Mouse (Mus musculus) hindbrain, embryonic 16.5 days (tissue): ENCODE data around the gene Eif2a. TPM values are rescaled to one million over a fixed set of nuclear protein-coding genes. Genes with fewer than 3 reads are reported as not detected.
A peak's percentile ranks its signal among the peaks of the same experiment; 100 is the strongest.

Experiments
- ATAC-seq: fragments of 200-750 bp; cut with Nextera tagmentation; 2 replicates; pipeline ENCODE4 v1.8.0; 2017; ENCODE audit warnings: moderate TSS enrichment, moderate library complexity
- H3K27ac ChIP-seq: fragments of 300-500 bp; sonication (generic); 2 replicates; pipeline ENCODE4 v1.5.1; 2014; ENCODE audit warnings: low read depth, mild to moderate bottlenecking, control low read depth, low read length, moderate library complexity
- H3K27me3 ChIP-seq: fragments of 300-500 bp; sonication (generic); replicated peaks from 2 replicates; pipeline ENCODE4 v1.6.1; 2014; ENCODE audit warnings: low read length; ENCODE audit not compliant: control insufficient read depth, insufficient read depth
- H3K36me3 ChIP-seq: fragments of 300-500 bp; sonication (generic); 2 replicates; pipeline ENCODE4 v1.6.1; 2014; ENCODE audit warnings: mild to moderate bottlenecking, low read length, moderate library complexity, mixed read lengths; ENCODE audit not compliant: control insufficient read depth, insufficient read depth
- H3K4me1 ChIP-seq: fragments of 300-500 bp; sonication (generic); 2 replicates; pipeline ENCODE4 v1.6.1; 2014; ENCODE audit warnings: low read depth, low read length; ENCODE audit not compliant: control insufficient read depth, insufficient read depth
- H3K4me2 ChIP-seq: fragments of 300-500 bp; sonication (generic); 2 replicates; pipeline ENCODE4 v1.6.1; 2014; ENCODE audit warnings: mild to moderate bottlenecking, low read length, control low read depth, moderate library complexity
- H3K4me3 ChIP-seq: fragments of 300-500 bp; sonication (generic); 2 replicates; pipeline ENCODE4 v1.5.1; 2014; ENCODE audit warnings: mild to moderate bottlenecking, low read length, control low read depth, moderate library complexity
- H3K9ac ChIP-seq: fragments of 300-500 bp; sonication (generic); 2 replicates; pipeline ENCODE4 v1.6.1; 2014; ENCODE audit warnings: low read depth, mild to moderate bottlenecking, control low read depth, low read length, moderate library complexity
- H3K9me3 ChIP-seq: fragments of 300-500 bp; sonication (generic); 2 replicates; pipeline ENCODE4 v1.6.1; 2014; ENCODE audit warnings: mild to moderate bottlenecking, low read length, moderate library complexity; ENCODE audit not compliant: control insufficient read depth
- WGBS: fragments of 180-500 bp; shearing (Covaris S2); extraction: QIAGEN DNeasy Blood & Tissue Kit; methylation state at CpG from one replicate; pipeline ENCODE4 v1.1.7; 2014; 5-methylcytosine and 5-hydroxymethylcytosine counted together
- polyA plus RNA-seq: library from polyadenylated mRNA; unstranded; fragments of >200 nt; fragmentation: Nextera tagmentation; extraction: Ambion mirVana; gene quantifications from 2 replicates; pipeline ENCODE4 v1.2.1, GENCODE M21; 2015

The Eif2a gene
- polyA plus RNA-seq, 1 experiment from 2014 or later: 32.6 TPM

- Histone ChIP-seq H3K27me3 (no peaks in the 10 kb centered on the region), H3K4me2 (no peak overlapping the region), H3K36me3 (peaks cover 28% of the 10 kb centered on the region), H3K4me1 (no peaks in the 10 kb centered on the region), H3K4me3 (no peak overlapping the region), H3K9ac (no peak overlapping the region), H3K27ac (no peak overlapping the region), H3K9me3 (no peaks in the 10 kb centered on the region)
- ATAC-seq: no peak
- WGBS: 89% methylated on average over 1 of the region's 1 CpGs
These were observed 26.6 kb downstream of the Eif2a start for GRCm38 (mm10) chr3:58552001-58552811.

GRCm38 (mm10) chr3:58556649-58557048 lies 31.0 kb downstream of the Eif2a start:
- Histone ChIP-seq H3K9ac (no peak overlapping the region), H3K9me3 (no peaks in the 10 kb centered on the region), H3K4me2 (no peak overlapping the region), H3K4me3 (no peak overlapping the region), H3K27ac (no peak overlapping the region), H3K4me1 (no peaks in the 10 kb centered on the region), H3K36me3 (peaks cover 22% of the 10 kb centered on the region), H3K27me3 (no peaks in the 10 kb centered on the region)
- WGBS: 82% methylated on average over 7 of the region's 7 CpGs
- no peak for ATAC-seq

- no peaks in the 10 kb centered on the region for H3K4me1 ChIP-seq
- peaks cover 10% of the 10 kb centered on the region for H3K36me3 ChIP-seq
- no peak overlapping the region for H3K4me3 ChIP-seq
- H3K27me3 ChIP-seq: no peaks in the 10 kb centered on the region
- no peak overlapping the region for H3K27ac ChIP-seq
- ATAC-seq: no peak
- H3K9me3 ChIP-seq: no peaks in the 10 kb centered on the region
- 21% methylated on average over 2 of the region's 2 CpGs for WGBS
- H3K9ac ChIP-seq: no peak overlapping the region
- H3K4me2 ChIP-seq: no peak overlapping the region
These were observed 34.3 kb downstream of the Eif2a start for GRCm38 (mm10) chr3:58559887-58560286.

- no peak for ATAC-seq
- H3K36me3 ChIP-seq: peaks cover 4% of the 10 kb centered on the region
- no peak overlapping the region for H3K4me2 ChIP-seq
- no peak overlapping the region for H3K27ac ChIP-seq
- no peaks in the 10 kb centered on the region for H3K9me3 ChIP-seq
- no peak overlapping the region for H3K9ac ChIP-seq
- no peaks in the 10 kb centered on the region for H3K27me3 ChIP-seq
- H3K4me1 ChIP-seq: no peaks in the 10 kb centered on the region
- WGBS: 18% methylated on average over 2 of the region's 2 CpGs
- H3K4me3 ChIP-seq: no peak overlapping the region
These were observed 35.8 kb downstream of the Eif2a start for GRCm38 (mm10) chr3:58561437-58561836.

GRCm38 (mm10) chr3:58570821-58571220 lies 45.2 kb downstream of the Eif2a start:
- Histone ChIP-seq H3K36me3 (no peaks in the 10 kb centered on the region), H3K27ac (no peak overlapping the region), H3K4me2 (no peak overlapping the region), H3K9ac (no peak overlapping the region), H3K9me3 (no peaks in the 10 kb centered on the region), H3K4me1 (no peaks in the 10 kb centered on the region), H3K27me3 (no peaks in the 10 kb centered on the region), H3K4me3 (no peak overlapping the region)
- WGBS: 91% methylated on average over 3 of the region's 3 CpGs
- no peak for ATAC-seq

- peak; percentile 97 for ATAC-seq
- Histone ChIP-seq H3K9ac (peak within 1 kb of the TSS; percentile 99), H3K27ac (peak within 1 kb of the TSS; percentile 99), H3K4me3 (peak within 1 kb of the TSS; percentile 85), H3K27me3 (no peaks in the 10 kb centered on the region), H3K36me3 (no peaks in the 10 kb centered on the region), H3K9me3 (no peaks in the 10 kb centered on the region), H3K4me2 (peak within 1 kb of the TSS; percentile 65), H3K4me1 (peaks cover 10% of the 10 kb centered on the region; the same call in 1 of the 2 replicates)
- WGBS: under 1% methylated on average over 59 of the region's 59 CpGs
These were observed 50.8 kb downstream of the Eif2a start, which contains the start of gene Selenot for GRCm38 (mm10) chr3:58576137-58577066. Selenot (plus strand) TSS chr3:58576636.

GRCm38 (mm10) chr3:58577067-58577503 lies 51.5 kb downstream of the Eif2a start:
- peaks cover 10% of the 10 kb centered on the region; the same call in 1 of the 2 replicates for H3K4me1 ChIP-seq
- peak overlapping the region; percentile 99 for H3K9ac ChIP-seq
- ATAC-seq: peak; percentile 77
- no peaks in the 10 kb centered on the region for H3K36me3 ChIP-seq
- peak overlapping the region; percentile 85 for H3K4me3 ChIP-seq
- H3K4me2 ChIP-seq: peak overlapping the region; percentile 65
- H3K27me3 ChIP-seq: no peaks in the 10 kb centered on the region
- under 1% methylated on average over 21 of the region's 36 CpGs for WGBS
- peak overlapping the region; percentile 99 for H3K27ac ChIP-seq
- H3K9me3 ChIP-seq: no peaks in the 10 kb centered on the region

- Histone ChIP-seq H3K4me1 (peaks cover 10% of the 10 kb centered on the region; the same call in 1 of the 2 replicates), H3K4me2 (peak overlapping the region; percentile 65), H3K27me3 (no peaks in the 10 kb centered on the region), H3K36me3 (no peaks in the 10 kb centered on the region), H3K4me3 (peak overlapping the region; percentile 85), H3K9me3 (no peaks in the 10 kb centered on the region), H3K27ac (peak overlapping the region; percentile 99; the same call in 1 of the 2 replicates), H3K9ac (peak overlapping the region; percentile 52; the same call in 1 of the 2 replicates)
- no peak for ATAC-seq
- WGBS: 15% methylated on average over 8 of the region's 8 CpGs
These were observed 52.0 kb downstream of the Eif2a start for GRCm38 (mm10) chr3:58577506-58578050.
